ENCODE assay signal across 23 mouse cellular contexts in genomic region chr1:163304837-163305236, GRCm38 (mm10). TPM values are rescaled to one million over a fixed set of nuclear protein-coding genes. Genes with fewer than 3 reads are reported as not detected.
DNase-seq lines count a peak whose midpoint lies in the region; ATAC-seq lines count a peak whose summit lies in the region.
"Had no signal": no experiment of that assay in that cellular context is flagged by ENCODE, and none has a peak within 500 bp of the region (broad histone marks: within the 10 kb centered on the region; RNA-seq: fewer than 3 reads in every experiment).

No protein-coding gene starts in this region.

- DNase-seq in frontal cortex, postnatal 36 days (ENCODE audit: low spot score in 2 of 2), result no peak
- peak; percentile 7 for DNase-seq in brain, adult 2 months (ENCODE audit: low read depth, low spot score)
- DNase-seq in left cerebral cortex, postnatal 4 days, result no peak
- DNase-seq: adrenal gland, adult 8-10 months; cerebellum, adult 9-10 months; kidney, adult 2 months; liver, postnatal 0 days; retina, postnatal 1 day; thymus, postnatal 14 days had no signal

- WGBS in embryonic facial prominence, embryonic 13.5 days, result 61% methylated on average over 3 of the region's 3 CpGs
- 76% methylated on average over 3 of the region's 3 CpGs for WGBS in limb, embryonic 13.5 days
- WGBS in liver, embryonic 12.5 days (ENCODE audit: insufficient replicate concordance), result 75% methylated on average over 3 of the region's 3 CpGs

- peak; percentile 65; the same call in 1 of the 2 replicates for ATAC-seq in frontal cortex, adult (ENCODE audit: low TSS enrichment)
- no peak for ATAC-seq in embryonic facial prominence, embryonic 13.5 days (ENCODE audit: insufficient number of reproducible peaks, insufficient read depth, low FRiP score, low TSS enrichment, low read depth)
- no peak for ATAC-seq in limb, embryonic 13.5 days (ENCODE audit: low FRiP score, low read depth)
- no peak for ATAC-seq in liver, embryonic 12.5 days
- ATAC-seq: liver, postnatal 0 days; lung, postnatal 0 days; midbrain, embryonic 15.5 days had no signal

- H3K9me3 ChIP-seq in embryonic facial prominence, embryonic 13.5 days, result no peaks in the 10 kb centered on the region
- H3K9me3 ChIP-seq in limb, embryonic 13.5 days, result no peaks in the 10 kb centered on the region
- H3K9me3 ChIP-seq in liver, embryonic 12.5 days (replicated peaks), result no peaks in the 10 kb centered on the region
- H3K9me3 ChIP-seq: heart, embryonic 10.5 days; hindbrain, embryonic 15.5 days; midbrain, embryonic 15.5 days; neural tube, embryonic 12.5 days had no signal

- H3K27ac ChIP-seq in embryonic facial prominence, embryonic 13.5 days, result peak overlapping the region; percentile 100; the same call in 1 of the 2 replicates
- peak overlapping the region; percentile 44; the same call in 1 of the 2 replicates for H3K27ac ChIP-seq in limb, embryonic 13.5 days
- H3K27ac ChIP-seq in liver, embryonic 12.5 days, result no peak overlapping the region
- H3K27ac ChIP-seq: heart, embryonic 10.5 days; hindbrain, embryonic 15.5 days; kidney, postnatal 0 days; macrophage; midbrain, embryonic 15.5 days; neural tube, embryonic 12.5 days had no signal

- peak overlapping the region; percentile 82 for H3K4me2 ChIP-seq in embryonic facial prominence, embryonic 13.5 days
- peak overlapping the region; percentile 74 for H3K4me2 ChIP-seq in limb, embryonic 13.5 days (replicated peaks)
- no peak overlapping the region for H3K4me2 ChIP-seq in liver, embryonic 12.5 days
- H3K4me2 ChIP-seq: hindbrain, embryonic 15.5 days; midbrain, embryonic 15.5 days; neural tube, embryonic 12.5 days had no signal

- H3K36me3 ChIP-seq in embryonic facial prominence, embryonic 13.5 days, result peaks cover 24% of the 10 kb centered on the region
- H3K36me3 ChIP-seq in limb, embryonic 13.5 days, result peaks cover 42% of the 10 kb centered on the region
- H3K36me3 ChIP-seq in liver, embryonic 12.5 days, result no peaks in the 10 kb centered on the region
- H3K36me3 ChIP-seq: heart, embryonic 10.5 days; hindbrain, embryonic 15.5 days; midbrain, embryonic 15.5 days; neural tube, embryonic 12.5 days had no signal

- intact Hi-C loops in left cerebral cortex, postnatal 4 days (cut with DNase I), result loop anchor here (5.0 kb wide), 1 partner anchor 153 kb away; no protein-coding TSS in a partner anchor

- H3K9ac ChIP-seq in embryonic facial prominence, embryonic 13.5 days, result peak overlapping the region; percentile 100
- peak overlapping the region; percentile 45; the same call in 1 of the 2 replicates for H3K9ac ChIP-seq in limb, embryonic 13.5 days
- H3K9ac ChIP-seq in liver, embryonic 12.5 days, result no peak overlapping the region
- H3K9ac ChIP-seq: hindbrain, embryonic 15.5 days; liver, postnatal 0 days; midbrain, embryonic 15.5 days; neural tube, embryonic 12.5 days had no signal

- peaks cover 79% of the 10 kb centered on the region for H3K4me1 ChIP-seq in embryonic facial prominence, embryonic 13.5 days
- peaks cover 76% of the 10 kb centered on the region for H3K4me1 ChIP-seq in limb, embryonic 13.5 days
- H3K4me1 ChIP-seq in liver, embryonic 12.5 days, result no peaks in the 10 kb centered on the region
- H3K4me1 ChIP-seq: neural tube, embryonic 12.5 days had no signal

- peaks cover 5% of the 10 kb centered on the region; the same call in 1 of the 2 replicates for H3K27me3 ChIP-seq in embryonic facial prominence, embryonic 13.5 days
- 0 out of 2 replicates have a peak, but pooled peaks cover 4% of the 10 kb centered on the region for H3K27me3 ChIP-seq in limb, embryonic 13.5 days
- peaks cover 38% of the 10 kb centered on the region for H3K27me3 ChIP-seq in liver, embryonic 12.5 days (replicated peaks)

- H3K4me3 ChIP-seq in embryonic facial prominence, embryonic 13.5 days, result peak overlapping the region; percentile 92; the same call in 1 of the 2 replicates
- peak overlapping the region; percentile 92 for H3K4me3 ChIP-seq in limb, embryonic 13.5 days
- H3K4me3 ChIP-seq in liver, embryonic 12.5 days, result no peak overlapping the region
- H3K4me3 ChIP-seq: heart, embryonic 10.5 days; hindbrain, embryonic 15.5 days; midbrain, embryonic 15.5 days; neural tube, embryonic 12.5 days had no signal

RNA-seq across cellular contexts. Expression of gene Prrx1, which starts 8.7 kb away (rescaled TPM):
- polyA plus RNA-seq in embryonic facial prominence, embryonic 13.5 days (2015; fragmentation: Nextera tagmentation; extraction: Ambion mirVana), result 171 and 190 TPM in 2 replicates
- polyA plus RNA-seq in limb, embryonic 13.5 days (2015; fragmentation: Nextera tagmentation; extraction: Ambion mirVana), result 160 and 179 TPM in 2 replicates
- polyA plus RNA-seq in liver, embryonic 12.5 days (2016; fragmentation: Nextera tagmentation; extraction: Ambion mirVana), result 0.62 and 1.2 TPM in 2 replicates
- total RNA-seq in left cerebral cortex, postnatal 4 days (2021), result 1 to 10 TPM; 7.0 to 7.6 TPM
- total RNA-seq: common myeloid progenitor, adult 5-6 weeks; hematopoietic stem cell, adult 5-6 weeks; MEL had no signal

Comparison
In these comparisons a context has a peak if more than half of its experiments do, and no peak if none do; other contexts are left out.
1. RNA of gene Prrx1, which starts 8.7 kb away (polyA plus RNA-seq): 171 to 190 TPM in embryonic facial prominence, embryonic 13.5 days and 160 to 179 TPM in limb, embryonic 13.5 days; 0.62 to 1.2 TPM in liver, embryonic 12.5 days; every median in the first group is over 10 times any median in the second.